Mouse (Mus musculus): Measurements from ENCODE around the gene Chic1. TPM values are rescaled to one million over a fixed set of nuclear protein-coding genes. Genes with fewer than 3 reads are reported as not detected.

Chic1 gene
- polyA plus RNA-seq, 1 experiment from 2014 or later, result 0.51 TPM

GRCm38 (mm10) chrX:103393841-103394240 is 37.6 kb downstream of the Chic1 start:
- Histone ChIP-seq H3K4me1 (ENCODE audit: control insufficient read depth, low read depth, low read length) (no peaks in the 10 kb centered on the region), H3K27ac (ENCODE audit: low read length) (no peak overlapping the region), H3K9me3 (replicated peaks; ENCODE audit: control insufficient read depth, low read length) (no peaks in the 10 kb centered on the region), H3K27me3 (ENCODE audit: control insufficient read depth, insufficient read depth, low read depth, low read length) (no peaks in the 10 kb centered on the region; the same call in none of the 2 replicates), H3K36me3 (ENCODE audit: control insufficient read depth, insufficient read depth) (no peaks in the 10 kb centered on the region), H3K4me2 (ENCODE audit: low read depth, low read length) (no peak overlapping the region), H3K9ac (ENCODE audit: low read depth, low read length) (no peak overlapping the region), H3K4me3 (ENCODE audit: low read depth, low read length) (no peak overlapping the region)
- 40% methylated on average over 1 of the region's 1 CpGs for WGBS (ENCODE audit: insufficient replicate concordance)
- ATAC-seq (ENCODE audit: low read depth), result no peak

- Histone ChIP-seq H3K27me3 (ENCODE audit: control insufficient read depth, insufficient read depth, low read depth, low read length) (peaks cover 13% of the 10 kb centered on the region; the same call in 1 of the 2 replicates), H3K4me2 (ENCODE audit: low read depth, low read length) (no peak overlapping the region), H3K27ac (ENCODE audit: low read length) (no peak overlapping the region), H3K36me3 (ENCODE audit: control insufficient read depth, insufficient read depth) (no peaks in the 10 kb centered on the region), H3K4me3 (ENCODE audit: low read depth, low read length) (no peak overlapping the region), H3K9ac (ENCODE audit: low read depth, low read length) (no peak overlapping the region), H3K9me3 (replicated peaks; ENCODE audit: control insufficient read depth, low read length) (no peaks in the 10 kb centered on the region), H3K4me1 (ENCODE audit: control insufficient read depth, low read depth, low read length) (no peaks in the 10 kb centered on the region)
- ATAC-seq (ENCODE audit: low read depth), result no peak
- WGBS (ENCODE audit: insufficient replicate concordance), result 51% methylated on average over 12 of the region's 13 CpGs
Observed at GRCm38 (mm10) chrX:103405021-103405420, 48.7 kb downstream of the Chic1 start.

- H3K4me1 ChIP-seq (ENCODE audit: control insufficient read depth, low read depth, low read length), result no peaks in the 10 kb centered on the region
- no peak within 1 kb of the TSS for H3K4me3 ChIP-seq (ENCODE audit: low read depth, low read length)
- ATAC-seq (ENCODE audit: low read depth), result no peak
- H3K36me3 ChIP-seq (ENCODE audit: control insufficient read depth, insufficient read depth), result no peaks in the 10 kb centered on the region
- no peak within 1 kb of the TSS for H3K4me2 ChIP-seq (ENCODE audit: low read depth, low read length)
- no peak within 1 kb of the TSS for H3K27ac ChIP-seq (ENCODE audit: low read length)
- WGBS (ENCODE audit: insufficient replicate concordance), result 55% methylated on average over 5 of the region's 5 CpGs
- peaks cover 8% of the 10 kb centered on the region for H3K27me3 ChIP-seq (ENCODE audit: control insufficient read depth, insufficient read depth, low read depth, low read length)
- no peaks in the 10 kb centered on the region for H3K9me3 ChIP-seq (replicated peaks; ENCODE audit: control insufficient read depth, low read length)
- no peak within 1 kb of the TSS for H3K9ac ChIP-seq (ENCODE audit: low read depth, low read length)
Observed at GRCm38 (mm10) chrX:103414167-103414566, 57.9 kb downstream of the Chic1 start, which contains the start of gene Tsx. Tsx (plus strand) TSS chrX:103414467.

DNA sequence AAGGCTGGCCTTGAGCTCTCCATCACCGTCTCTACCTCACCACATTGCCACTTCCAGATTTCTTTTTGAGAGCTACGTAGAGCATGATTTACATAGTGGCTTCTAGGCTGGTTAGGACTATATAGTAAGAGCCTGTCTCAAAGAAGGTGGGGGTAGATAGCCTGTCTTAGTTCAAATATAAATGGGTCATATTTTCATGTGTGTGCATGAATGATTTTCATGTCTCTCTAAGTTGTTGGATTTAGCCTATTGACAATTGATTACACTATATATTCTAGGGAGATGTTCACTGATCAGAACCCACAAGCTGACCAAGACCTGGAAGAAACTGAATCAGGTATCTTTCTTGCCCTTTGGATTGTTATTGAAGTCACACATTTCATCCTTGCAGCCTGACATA is 65.4 kb downstream of the Chic1 start, which contains the start of gene Gm26992:
TSS of gene Gm26992 (plus strand) at position 301 of the 400 bp plus-strand sequence.
- H3K27me3 ChIP-seq (ENCODE audit: control insufficient read depth, insufficient read depth, low read depth, low read length), result peaks cover 6% of the 10 kb centered on the region; the same call in 1 of the 2 replicates
- no peaks in the 10 kb centered on the region for H3K4me1 ChIP-seq (ENCODE audit: control insufficient read depth, low read depth, low read length)
- no peak within 1 kb of the TSS for H3K9ac ChIP-seq (ENCODE audit: low read depth, low read length)
- no peak within 1 kb of the TSS for H3K4me2 ChIP-seq (ENCODE audit: low read depth, low read length)
- no peak within 1 kb of the TSS for H3K27ac ChIP-seq (ENCODE audit: low read length)
- no peak within 1 kb of the TSS for H3K4me3 ChIP-seq (ENCODE audit: low read depth, low read length)
- no peaks in the 10 kb centered on the region for H3K36me3 ChIP-seq (ENCODE audit: control insufficient read depth, insufficient read depth)
- ATAC-seq (ENCODE audit: low read depth), result no peak
- WGBS (ENCODE audit: insufficient replicate concordance), result 66% methylated on average over 2 of the region's 2 CpGs
- no peaks in the 10 kb centered on the region for H3K9me3 ChIP-seq (replicated peaks; ENCODE audit: control insufficient read depth, low read length)

DNA sequence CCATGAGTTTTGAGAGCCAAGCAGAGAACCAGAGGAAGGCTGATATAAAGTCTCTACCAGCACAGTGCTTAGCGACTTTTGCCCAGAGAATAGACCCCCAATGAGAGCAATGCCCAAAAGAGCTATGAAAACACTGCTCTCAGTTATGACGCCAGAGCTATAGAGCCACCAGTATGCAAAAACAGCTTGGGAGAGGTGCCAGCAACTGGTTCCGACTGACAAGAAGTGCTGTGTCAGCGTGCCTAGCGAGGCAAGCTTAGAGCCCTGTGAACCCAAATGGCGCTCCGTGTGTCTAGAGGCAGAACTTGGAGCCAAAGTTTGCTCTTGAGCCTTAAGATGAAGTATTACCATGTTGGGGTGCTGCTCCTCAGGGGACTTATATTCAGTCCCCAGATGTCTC is 71.4 kb downstream of the Chic1 start:
- Histone ChIP-seq H3K27ac (ENCODE audit: low read length) (no peak overlapping the region), H3K9me3 (replicated peaks; ENCODE audit: control insufficient read depth, low read length) (no peaks in the 10 kb centered on the region), H3K4me1 (ENCODE audit: control insufficient read depth, low read depth, low read length) (no peaks in the 10 kb centered on the region), H3K4me2 (ENCODE audit: low read depth, low read length) (no peak overlapping the region), H3K36me3 (ENCODE audit: control insufficient read depth, insufficient read depth) (no peaks in the 10 kb centered on the region), H3K27me3 (ENCODE audit: control insufficient read depth, insufficient read depth, low read depth, low read length) (peaks cover 4% of the 10 kb centered on the region; the same call in 1 of the 2 replicates), H3K9ac (ENCODE audit: low read depth, low read length) (no peak overlapping the region), H3K4me3 (ENCODE audit: low read depth, low read length) (no peak overlapping the region)
- no peak for ATAC-seq (ENCODE audit: low read depth)
- 67% methylated on average over 7 of the region's 7 CpGs for WGBS (ENCODE audit: insufficient replicate concordance)

DNA sequence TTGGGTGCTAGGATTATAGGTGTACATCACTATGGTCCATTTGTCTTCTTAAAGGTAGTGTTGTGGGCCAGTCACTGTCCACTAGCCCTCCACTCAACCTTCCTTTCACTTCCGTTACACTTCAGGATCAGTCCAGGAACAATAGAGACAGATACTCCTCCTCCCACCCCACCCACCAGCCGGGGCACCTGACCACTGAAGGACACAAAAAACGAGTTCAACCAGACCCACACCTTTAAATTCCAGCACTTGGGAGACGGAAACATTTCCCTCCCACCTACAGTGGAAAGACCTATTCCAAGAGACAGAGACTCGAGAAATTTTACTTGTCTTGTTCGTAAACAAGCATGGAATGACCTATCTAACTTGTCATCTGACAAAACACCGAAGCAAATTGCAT is 76.0 kb downstream of the Chic1 start:
- no peaks in the 10 kb centered on the region for H3K4me1 ChIP-seq (ENCODE audit: control insufficient read depth, low read depth, low read length)
- no peak overlapping the region for H3K4me3 ChIP-seq (ENCODE audit: low read depth, low read length)
- no peaks in the 10 kb centered on the region for H3K9me3 ChIP-seq (replicated peaks; ENCODE audit: control insufficient read depth, low read length)
- no peak overlapping the region for H3K4me2 ChIP-seq (ENCODE audit: low read depth, low read length)
- 54% methylated on average over 7 of the region's 7 CpGs for WGBS (ENCODE audit: insufficient replicate concordance)
- no peak for ATAC-seq (ENCODE audit: low read depth)
- no peaks in the 10 kb centered on the region for H3K36me3 ChIP-seq (ENCODE audit: control insufficient read depth, insufficient read depth)
- peaks cover 7% of the 10 kb centered on the region for H3K27me3 ChIP-seq (ENCODE audit: control insufficient read depth, insufficient read depth, low read depth, low read length)
- H3K27ac ChIP-seq (ENCODE audit: low read length), result no peak overlapping the region
- H3K9ac ChIP-seq (ENCODE audit: low read depth, low read length), result no peak overlapping the region

DNA sequence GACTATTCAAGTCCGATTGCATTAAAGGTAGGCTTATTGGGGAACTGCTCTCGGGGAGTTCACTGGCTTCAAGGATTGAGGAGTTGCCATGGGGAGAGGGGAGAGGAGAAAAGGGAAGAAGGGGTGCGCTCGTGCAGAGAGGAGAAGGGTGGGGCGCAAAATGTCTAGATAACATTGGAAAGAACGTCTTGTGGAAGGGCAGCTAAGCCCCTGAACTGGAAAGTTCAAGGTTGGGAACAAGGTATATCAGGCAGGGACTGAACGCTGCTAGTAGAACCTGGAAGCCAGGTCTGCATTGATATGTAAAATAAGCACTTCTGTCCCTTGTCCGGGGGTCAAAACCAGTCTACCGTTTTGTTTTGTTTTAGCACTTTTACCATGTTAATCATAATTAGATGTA is 81.7 kb downstream of the Chic1 start:
- no peak for ATAC-seq (ENCODE audit: low read depth)
- Histone ChIP-seq H3K9me3 (replicated peaks; ENCODE audit: control insufficient read depth, low read length) (no peaks in the 10 kb centered on the region), H3K4me1 (ENCODE audit: control insufficient read depth, low read depth, low read length) (no peaks in the 10 kb centered on the region)

GRCm38 (mm10) chrX:103440803-103441202 is 84.5 kb downstream of the Chic1 start:
- Histone ChIP-seq H3K36me3 (ENCODE audit: control insufficient read depth, insufficient read depth) (no peaks in the 10 kb centered on the region), H3K4me2 (ENCODE audit: low read depth, low read length) (no peak overlapping the region), H3K4me1 (ENCODE audit: control insufficient read depth, low read depth, low read length) (no peaks in the 10 kb centered on the region), H3K27ac (ENCODE audit: low read length) (no peak overlapping the region), H3K9ac (ENCODE audit: low read depth, low read length) (no peak overlapping the region), H3K9me3 (replicated peaks; ENCODE audit: control insufficient read depth, low read length) (no peaks in the 10 kb centered on the region), H3K4me3 (ENCODE audit: low read depth, low read length) (no peak overlapping the region), H3K27me3 (ENCODE audit: control insufficient read depth, insufficient read depth, low read depth, low read length) (peaks cover 23% of the 10 kb centered on the region)
- ATAC-seq (ENCODE audit: low read depth), result no peak
- 0% methylated on average over 1 of the region's 1 CpGs for WGBS (ENCODE audit: insufficient replicate concordance)

More for the DNA sequence above, 81.7 kb downstream of the Chic1 start:
- Histone ChIP-seq H3K36me3 (ENCODE audit: control insufficient read depth, insufficient read depth) (no peaks in the 10 kb centered on the region), H3K27ac (ENCODE audit: low read length) (no peak overlapping the region), H3K9ac (ENCODE audit: low read depth, low read length) (no peak overlapping the region), H3K4me3 (ENCODE audit: low read depth, low read length) (no peak overlapping the region), H3K27me3 (ENCODE audit: control insufficient read depth, insufficient read depth, low read depth, low read length) (peaks cover 24% of the 10 kb centered on the region), H3K4me2 (ENCODE audit: low read depth, low read length) (no peak overlapping the region)
- 18% methylated on average over 9 of the region's 9 CpGs for WGBS (ENCODE audit: insufficient replicate concordance)

DNA sequence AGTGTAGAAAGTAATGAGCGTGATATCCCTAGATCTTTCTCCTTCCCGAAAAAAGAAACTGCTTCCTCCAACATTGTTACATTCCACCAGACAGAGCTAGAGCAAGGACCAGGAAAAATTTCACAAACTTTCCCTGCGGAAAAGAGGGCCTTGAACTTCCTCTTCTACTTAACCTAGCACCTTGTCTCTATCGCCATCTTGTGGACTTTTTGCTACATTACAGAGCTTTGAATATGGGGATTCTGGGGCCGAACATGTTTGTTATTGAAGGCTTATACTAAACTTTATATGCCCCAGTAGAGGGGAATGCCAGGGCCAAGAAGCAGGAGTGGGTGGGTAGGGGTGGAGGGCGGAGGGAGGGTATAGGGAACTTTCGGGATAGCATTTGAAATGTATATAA is 87.5 kb downstream of the Chic1 start:
- Histone ChIP-seq H3K36me3 (ENCODE audit: control insufficient read depth, insufficient read depth) (no peaks in the 10 kb centered on the region), H3K9ac (ENCODE audit: low read depth, low read length) (no peak overlapping the region), H3K27me3 (ENCODE audit: control insufficient read depth, insufficient read depth, low read depth, low read length) (peaks cover 25% of the 10 kb centered on the region), H3K4me2 (ENCODE audit: low read depth, low read length) (no peak overlapping the region), H3K4me3 (ENCODE audit: low read depth, low read length) (no peak overlapping the region), H3K9me3 (replicated peaks; ENCODE audit: control insufficient read depth, low read length) (no peaks in the 10 kb centered on the region), H3K27ac (ENCODE audit: low read length) (no peak overlapping the region), H3K4me1 (ENCODE audit: control insufficient read depth, low read depth, low read length) (no peaks in the 10 kb centered on the region)
- WGBS (ENCODE audit: insufficient replicate concordance), result 19% methylated on average over 7 of the region's 7 CpGs
- no peak for ATAC-seq (ENCODE audit: low read depth)
